In genomic region chr3:51229226-51229625, GRCm38 (mm10) we compare ENCODE assay signal across 19 mouse cellular contexts. TPM values are rescaled to one million over a fixed set of nuclear protein-coding genes. Genes with fewer than 3 reads are reported as not detected.
DNase-seq lines count a peak whose midpoint lies in the region; ATAC-seq and TF ChIP-seq lines count a peak whose summit lies in the region.
"Had no signal": no experiment of that assay in that cellular context is flagged by ENCODE, and none has a peak within 500 bp of the region (broad histone marks: within the 10 kb centered on the region; RNA-seq: fewer than 3 reads in every experiment).

No protein-coding gene starts in this region.

- no peaks in the 10 kb centered on the region for H3K27me3 ChIP-seq in liver, adult 2 months (ENCODE audit: control insufficient read depth, insufficient read depth, low read length)
- H3K27me3 ChIP-seq in liver, embryonic 13.5 days, result no peaks in the 10 kb centered on the region
- H3K27me3 ChIP-seq: embryonic facial prominence, embryonic 13.5 days; heart, embryonic 13.5 days; intestine, embryonic 15.5 days; lung, embryonic 15.5 days had no signal

- peaks cover 38% of the 10 kb centered on the region for H3K4me1 ChIP-seq in liver, adult 2 months (ENCODE audit: control insufficient read depth, insufficient read depth, low read length)
- H3K4me1 ChIP-seq in liver, embryonic 13.5 days (replicated peaks), result peaks cover 84% of the 10 kb centered on the region

- ATAC-seq in liver, embryonic 13.5 days (ENCODE audit: low read depth), result no peak
- no peak for ATAC-seq in erythroid progenitor cell, adult 5-6 weeks (replicated peaks; ENCODE audit: low FRiP score, poor library complexity, severe bottlenecking)
- ATAC-seq: intestine, embryonic 15.5 days had no signal

- TF ChIP-seq POLR2A in liver, adult 2 months (IDR thresholded peaks at IDR 0.05; ENCODE audit: extremely low read depth, insufficient read depth, low read length), result no peak

- H3K36me3 ChIP-seq in liver, adult 2 months (ENCODE audit: control insufficient read depth, insufficient read depth, low read length), result no peaks in the 10 kb centered on the region
- H3K36me3 ChIP-seq in liver, embryonic 13.5 days, result peaks cover 14% of the 10 kb centered on the region; the same call in 1 of the 2 replicates
- H3K36me3 ChIP-seq: embryonic facial prominence, embryonic 13.5 days; heart, embryonic 13.5 days; intestine, embryonic 15.5 days; lung, embryonic 15.5 days had no signal

- no peaks in the 10 kb centered on the region for H3K9me3 ChIP-seq in liver, embryonic 13.5 days (replicated peaks)
- H3K9me3 ChIP-seq: embryonic facial prominence, embryonic 13.5 days; heart, embryonic 13.5 days; intestine, embryonic 15.5 days; lung, embryonic 15.5 days; midbrain, embryonic 10.5 days had no signal

- DNase-seq in gastrocnemius, adult 2 months, result no peak
- DNase-seq in gastrocnemius, postnatal 36 days, result no peak
- peak; percentile 95 for DNase-seq in liver, adult 2 months (ENCODE audit: extremely low read depth, low read depth, low spot score)
- DNase-seq in liver, result no peak
- DNase-seq in liver, embryonic 13.5 days, result no peak
- DNase-seq in thymus, postnatal 14 days, result no peak
- DNase-seq: adrenal gland, adult 2 months; B cell, adult 2 months; cerebellum, postnatal 10 days; kidney, adult 9 months; kidney, postnatal 25 days had no signal

- peak overlapping the region; percentile 93 for H3K27ac ChIP-seq in gastrocnemius, adult 2 months
- peak overlapping the region; percentile 84 for H3K27ac ChIP-seq in liver, adult 2 months (replicated peaks; ENCODE audit: insufficient read depth, low read depth, low read length)
- peak overlapping the region; percentile 97 for H3K27ac ChIP-seq in liver, embryonic 13.5 days
- H3K27ac ChIP-seq: embryonic facial prominence, embryonic 13.5 days; heart, embryonic 13.5 days; hindbrain, embryonic 14.5 days; intestine, embryonic 15.5 days; lung, embryonic 15.5 days; macrophage; midbrain, embryonic 10.5 days had no signal

- 25% methylated on average over 3 of the region's 3 CpGs for WGBS in liver, adult 2 months
- 60% methylated on average over 3 of the region's 3 CpGs for WGBS in liver, embryonic 13.5 days (ENCODE audit: insufficient replicate concordance)

- H3K4me2 ChIP-seq in liver, embryonic 13.5 days, result peak overlapping the region; percentile 92
- H3K4me2 ChIP-seq: embryonic facial prominence, embryonic 13.5 days; heart, embryonic 13.5 days; hindbrain, embryonic 14.5 days; intestine, embryonic 15.5 days; lung, embryonic 15.5 days had no signal

- intact Hi-C loops in gastrocnemius, adult 2 months (cut with DNase I), result no loop called here
- intact Hi-C loops in gastrocnemius, postnatal 36 days (cut with DNase I), result no loop called here

- H3K79me2 ChIP-seq in liver, adult 2 months (ENCODE audit: control insufficient read depth, insufficient read depth, low read length), result peaks cover 30% of the 10 kb centered on the region; the same call in 1 of the 2 replicates

- no peak overlapping the region for H3K4me3 ChIP-seq in gastrocnemius, adult 2 months
- no peak overlapping the region; the same call in 1 of the 2 replicates for H3K4me3 ChIP-seq in liver, adult 2 months (ENCODE audit: insufficient read depth, low read depth, low read length)
- peak overlapping the region; percentile 40 for H3K4me3 ChIP-seq in liver, embryonic 13.5 days (replicated peaks)
- H3K4me3 ChIP-seq: embryonic facial prominence, embryonic 13.5 days; heart, embryonic 13.5 days; intestine, embryonic 15.5 days; lung, embryonic 15.5 days; midbrain, embryonic 10.5 days had no signal

- no peak for TF ChIP-seq CTCF in gastrocnemius, adult 2 months (IDR thresholded peaks at IDR 0.05)
- no peak for TF ChIP-seq CTCF in liver, adult 2 months (IDR thresholded peaks at IDR 0.05; ENCODE audit: low read depth, low read length)

- peak overlapping the region; percentile 61 for H3K9ac ChIP-seq in liver, adult 2 months (ENCODE audit: low read depth, low read length)
- peak overlapping the region; percentile 100 for H3K9ac ChIP-seq in liver, embryonic 13.5 days
- H3K9ac ChIP-seq: embryonic facial prominence, embryonic 13.5 days; heart, embryonic 13.5 days; hindbrain, embryonic 14.5 days; intestine, embryonic 15.5 days; lung, embryonic 15.5 days had no signal

RNA-seq across cellular contexts. Expression of gene Noct, which starts 5.0 kb away (rescaled TPM):
- total RNA-seq in gastrocnemius, adult 2 months (2021), result 10 to 100 TPM; 23.7 to 34.3 TPM
- total RNA-seq in gastrocnemius, postnatal 36 days (2021), result 10 to 100 TPM; 24.1 to 37.6 TPM
- total RNA-seq in liver, adult 2 months (2014; rRNA removed), result 12.0 and 12.1 TPM in 2 replicates
- 9.8 and 12.5 TPM in 2 replicates for polyA plus RNA-seq in liver, adult 2 months (2012; rRNA removed)
- polyA plus RNA-seq in liver, embryonic 13.5 days (2015; fragmentation: Nextera tagmentation; extraction: Ambion mirVana), result 20.5 and 23.1 TPM in 2 replicates
- total RNA-seq in erythroid progenitor cell, adult 5-6 weeks (2015; ENCODE audit: low replicate concordance), result 59.8 and 69.2 TPM in 2 replicates
- total RNA-seq in erythroid progenitor cell, adult 5-6 weeks (2017; ENCODE audit: low replicate concordance), result 40.7 and 49.9 TPM in 2 replicates
